Mouse (Mus musculus): ENCODE measurements at regions not wholly inside any gene's neighbourhood (a gene's known extent, or its start where the extent isn't known, plus 50 kb on each side); places are given as distances from the start of the nearest gene placed in this dataset.

- 90% methylated on average over 10 of the region's 10 CpGs for WGBS
- no peak for ATAC-seq (ENCODE audit: insufficient number of reproducible peaks, low FRiP score, low TSS enrichment, low read depth)
Observed at GRCm38 (mm10) chr9:61589727-61590299, 217.6 kb downstream of the Tle3 start.

GRCm38 (mm10) chr9:61583281-61584072 lies 211.3 kb downstream of the Tle3 start:
- Histone ChIP-seq H3K27me3 (ENCODE audit: control insufficient read depth, insufficient read depth, low read length) (no peaks in the 10 kb centered on the region), H3K36me3 (ENCODE audit: control insufficient read depth, insufficient read depth, low read length) (no peaks in the 10 kb centered on the region), H3K9me3 (ENCODE audit: control insufficient read depth, low read length) (no peaks in the 10 kb centered on the region), H3K4me1 (ENCODE audit: control insufficient read depth, insufficient read depth, low read length) (no peaks in the 10 kb centered on the region), H3K4me2 (ENCODE audit: low read depth, severe bottlenecking) (no peak overlapping the region), H3K9ac (ENCODE audit: low read length) (no peak overlapping the region), H3K4me3 (ENCODE audit: low read depth, low read length) (no peak overlapping the region), H3K27ac (replicated peaks; ENCODE audit: low read depth, low read length) (no peak overlapping the region)
- DNase-seq (ENCODE audit: low spot score) (no peak), ATAC-seq (ENCODE audit: insufficient number of reproducible peaks, low FRiP score, low TSS enrichment, low read depth) (no peak)
- whole genome bisulfite sequencing: 74% methylated on average over 21 of the region's 21 CpGs

More at GRCm38 (mm10) chr9:61589727-61590299, 217.6 kb downstream of the Tle3 start:
- H3K9me3 ChIP-seq (ENCODE audit: control insufficient read depth, low read length): no peaks in the 10 kb centered on the region
- no peak for DNase-seq (ENCODE audit: low spot score)
- no peaks in the 10 kb centered on the region for H3K27me3 ChIP-seq (ENCODE audit: control insufficient read depth, insufficient read depth, low read length)
- no peaks in the 10 kb centered on the region for H3K4me1 ChIP-seq (ENCODE audit: control insufficient read depth, insufficient read depth, low read length)
- H3K4me2 ChIP-seq (ENCODE audit: low read depth, severe bottlenecking): no peak overlapping the region
- H3K36me3 ChIP-seq (ENCODE audit: control insufficient read depth, insufficient read depth, low read length): no peaks in the 10 kb centered on the region
- no peak overlapping the region for H3K27ac ChIP-seq (replicated peaks; ENCODE audit: low read depth, low read length)
- H3K4me3 ChIP-seq (ENCODE audit: low read depth, low read length): no peak overlapping the region
- no peak overlapping the region for H3K9ac ChIP-seq (ENCODE audit: low read length)

DNA sequence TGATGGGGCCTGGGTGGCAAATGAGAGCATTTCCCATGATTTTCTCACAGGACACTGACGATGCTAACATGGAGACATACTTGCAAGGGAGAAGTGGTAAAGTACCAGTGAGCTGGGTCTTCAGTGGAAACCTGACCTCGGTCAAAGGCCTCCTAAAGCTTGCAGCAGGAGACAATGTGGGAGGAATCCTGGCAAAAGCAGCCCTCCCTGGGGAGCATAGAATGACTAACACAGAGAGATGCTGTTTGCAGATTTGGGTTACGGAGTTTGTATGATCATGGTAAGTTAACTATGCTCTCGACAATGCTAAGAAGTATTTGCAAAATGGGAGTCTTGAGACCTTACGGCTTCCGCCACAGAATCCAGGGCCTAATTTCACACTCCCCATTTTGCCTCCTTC lies 208.9 kb downstream of the Tle3 start:
- Histone ChIP-seq H3K27ac (replicated peaks; ENCODE audit: low read depth, low read length) (no peak overlapping the region), H3K4me3 (ENCODE audit: low read depth, low read length) (no peak overlapping the region), H3K27me3 (ENCODE audit: control insufficient read depth, insufficient read depth, low read length) (no peaks in the 10 kb centered on the region), H3K4me2 (ENCODE audit: low read depth, severe bottlenecking) (no peak overlapping the region), H3K9ac (ENCODE audit: low read length) (no peak overlapping the region), H3K36me3 (ENCODE audit: control insufficient read depth, insufficient read depth, low read length) (no peaks in the 10 kb centered on the region), H3K9me3 (ENCODE audit: control insufficient read depth, low read length) (no peaks in the 10 kb centered on the region), H3K4me1 (ENCODE audit: control insufficient read depth, insufficient read depth, low read length) (no peaks in the 10 kb centered on the region)
- no peak for ATAC-seq (ENCODE audit: insufficient number of reproducible peaks, low FRiP score, low TSS enrichment, low read depth)
- 91% methylated on average over 6 of the region's 6 CpGs for WGBS
- no peak for DNase-seq (ENCODE audit: low spot score)

DNA sequence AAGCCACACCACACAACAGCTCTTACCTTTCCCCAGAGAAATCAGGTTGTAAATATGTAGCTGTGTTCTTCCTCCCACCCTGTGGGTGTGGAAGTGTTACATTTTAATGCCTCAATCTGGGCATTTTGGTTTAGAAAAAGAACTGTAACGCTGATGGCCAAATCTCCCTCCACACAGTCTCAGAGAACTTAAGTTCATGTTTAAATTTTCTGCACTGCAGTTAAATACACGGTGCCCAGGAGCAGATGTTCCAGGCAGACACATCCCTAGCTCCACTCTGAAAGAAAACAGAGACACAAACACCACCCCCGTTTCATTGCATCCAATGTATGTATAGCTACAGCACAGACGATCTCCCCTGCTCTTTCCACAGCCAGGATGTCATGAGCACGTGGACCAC lies 206.1 kb downstream of the Tle3 start:
- DNase-seq (ENCODE audit: low spot score): no peak
- Histone ChIP-seq H3K4me2 (ENCODE audit: low read depth, severe bottlenecking) (no peak overlapping the region), H3K4me3 (ENCODE audit: low read depth, low read length) (no peak overlapping the region), H3K36me3 (ENCODE audit: control insufficient read depth, insufficient read depth, low read length) (no peaks in the 10 kb centered on the region), H3K27ac (replicated peaks; ENCODE audit: low read depth, low read length) (no peak overlapping the region), H3K4me1 (ENCODE audit: control insufficient read depth, insufficient read depth, low read length) (no peaks in the 10 kb centered on the region), H3K9me3 (ENCODE audit: control insufficient read depth, low read length) (no peaks in the 10 kb centered on the region), H3K9ac (ENCODE audit: low read length) (no peak overlapping the region), H3K27me3 (ENCODE audit: control insufficient read depth, insufficient read depth, low read length) (no peaks in the 10 kb centered on the region)
- ATAC-seq (ENCODE audit: insufficient number of reproducible peaks, low FRiP score, low TSS enrichment, low read depth): no peak
- 62% methylated on average over 5 of the region's 5 CpGs for WGBS

DNA sequence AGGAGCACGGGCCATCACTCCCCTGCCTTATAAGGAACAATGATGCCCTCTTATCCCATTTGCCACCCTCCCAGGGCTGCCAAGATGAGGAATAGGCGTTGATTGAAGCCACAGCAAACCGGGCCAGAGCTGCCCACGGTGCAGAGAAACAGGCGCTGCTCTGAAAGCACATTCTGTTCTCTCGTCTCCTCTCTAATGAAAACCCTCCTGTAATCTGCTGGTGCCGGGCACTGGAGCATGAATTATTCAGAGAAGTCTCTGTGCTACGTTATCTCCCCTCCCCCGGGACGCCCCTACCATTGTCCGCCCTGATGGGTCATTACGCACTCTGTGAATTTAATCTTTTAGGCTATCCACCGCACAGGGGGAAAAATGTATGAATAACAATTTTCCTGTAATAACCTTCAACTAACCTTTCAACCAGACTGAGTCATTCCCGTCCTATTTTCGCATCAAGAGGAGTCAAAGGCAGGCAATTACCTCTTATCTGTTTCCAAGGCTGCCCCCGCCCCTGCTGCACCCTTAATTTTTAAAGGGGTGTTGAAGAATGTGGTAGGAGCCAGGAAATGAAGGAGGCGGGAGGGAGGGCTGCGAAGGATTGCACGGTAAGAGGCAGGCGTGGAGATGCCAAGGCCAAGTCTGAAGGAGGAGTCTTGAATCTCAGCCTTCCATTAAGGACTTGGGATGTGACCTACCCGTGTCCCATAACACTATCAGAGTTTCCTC lies 201.6 kb downstream of the Tle3 start:
- H3K36me3 ChIP-seq (ENCODE audit: control insufficient read depth, insufficient read depth, low read length): no peaks in the 10 kb centered on the region
- no peak for ATAC-seq (ENCODE audit: insufficient number of reproducible peaks, low FRiP score, low TSS enrichment, low read depth)
- H3K9me3 ChIP-seq (ENCODE audit: control insufficient read depth, low read length): no peaks in the 10 kb centered on the region
- H3K4me2 ChIP-seq (ENCODE audit: low read depth, severe bottlenecking): no peak overlapping the region
- no peaks in the 10 kb centered on the region for H3K27me3 ChIP-seq (ENCODE audit: control insufficient read depth, insufficient read depth, low read length)
- H3K4me1 ChIP-seq (ENCODE audit: control insufficient read depth, insufficient read depth, low read length): no peaks in the 10 kb centered on the region
- 58% methylated on average over 21 of the region's 21 CpGs for WGBS
- no peak overlapping the region for H3K4me3 ChIP-seq (ENCODE audit: low read depth, low read length)
- no peak for DNase-seq (ENCODE audit: low spot score)
- no peak overlapping the region for H3K9ac ChIP-seq (ENCODE audit: low read length)
- no peak overlapping the region for H3K27ac ChIP-seq (replicated peaks; ENCODE audit: low read depth, low read length)

GRCm38 (mm10) chr9:61563017-61563416 lies 190.9 kb downstream of the Tle3 start:
- no peak overlapping the region for H3K9ac ChIP-seq (ENCODE audit: low read length)
- H3K9me3 ChIP-seq (ENCODE audit: control insufficient read depth, low read length): no peaks in the 10 kb centered on the region
- DNase-seq (ENCODE audit: low spot score) (no peak), ATAC-seq (ENCODE audit: insufficient number of reproducible peaks, low FRiP score, low TSS enrichment, low read depth) (no peak)
- no peaks in the 10 kb centered on the region for H3K27me3 ChIP-seq (ENCODE audit: control insufficient read depth, insufficient read depth, low read length)
- no peak overlapping the region for H3K4me3 ChIP-seq (ENCODE audit: low read depth, low read length)
- 64% methylated on average over 8 of the region's 8 CpGs for WGBS
- no peaks in the 10 kb centered on the region for H3K4me1 ChIP-seq (ENCODE audit: control insufficient read depth, insufficient read depth, low read length)
- H3K27ac ChIP-seq (replicated peaks; ENCODE audit: low read depth, low read length): no peak overlapping the region
- no peaks in the 10 kb centered on the region for H3K36me3 ChIP-seq (ENCODE audit: control insufficient read depth, insufficient read depth, low read length)
- no peak overlapping the region for H3K4me2 ChIP-seq (ENCODE audit: low read depth, severe bottlenecking)

- WGBS: 34% methylated on average over 8 of the region's 8 CpGs
- DNase-seq (ENCODE audit: low spot score) (no peak), ATAC-seq (ENCODE audit: insufficient number of reproducible peaks, low FRiP score, low TSS enrichment, low read depth) (no peak)
- Histone ChIP-seq H3K4me1 (ENCODE audit: control insufficient read depth, insufficient read depth, low read length) (no peaks in the 10 kb centered on the region), H3K9ac (ENCODE audit: low read length) (no peak overlapping the region), H3K27me3 (ENCODE audit: control insufficient read depth, insufficient read depth, low read length) (no peaks in the 10 kb centered on the region), H3K4me2 (ENCODE audit: low read depth, severe bottlenecking) (no peak overlapping the region), H3K9me3 (ENCODE audit: control insufficient read depth, low read length) (no peaks in the 10 kb centered on the region), H3K36me3 (ENCODE audit: control insufficient read depth, insufficient read depth, low read length) (no peaks in the 10 kb centered on the region), H3K27ac (replicated peaks; ENCODE audit: low read depth, low read length) (no peak overlapping the region), H3K4me3 (ENCODE audit: low read depth, low read length) (no peak overlapping the region)
Observed at GRCm38 (mm10) chr9:61561551-61561950, 189.4 kb downstream of the Tle3 start.

DNA sequence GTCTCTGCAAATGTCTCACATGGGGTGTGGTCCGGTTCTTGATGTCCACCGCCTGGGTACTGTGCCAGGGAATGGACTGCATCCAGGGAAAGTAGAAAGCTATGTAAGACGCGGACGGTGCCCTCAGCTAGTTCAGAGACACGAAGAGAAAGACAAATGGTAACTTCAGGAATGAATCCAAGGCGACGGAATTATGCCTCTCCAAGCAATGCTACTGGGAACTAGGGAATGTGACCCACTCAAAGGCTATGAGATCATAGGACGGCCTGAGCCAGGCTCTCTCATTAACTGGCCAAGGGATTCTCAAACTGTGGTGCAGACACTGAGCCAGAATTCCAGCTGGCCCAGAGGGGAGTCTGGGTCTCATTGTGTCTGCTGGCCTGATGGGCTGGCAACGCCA lies 186.5 kb downstream of the Tle3 start:
- no peaks in the 10 kb centered on the region for H3K9me3 ChIP-seq (ENCODE audit: control insufficient read depth, low read length)
- WGBS: 79% methylated on average over 10 of the region's 10 CpGs
- H3K4me2 ChIP-seq (ENCODE audit: low read depth, severe bottlenecking): no peak overlapping the region
- no peaks in the 10 kb centered on the region for H3K36me3 ChIP-seq (ENCODE audit: control insufficient read depth, insufficient read depth, low read length)
- H3K4me1 ChIP-seq (ENCODE audit: control insufficient read depth, insufficient read depth, low read length): no peaks in the 10 kb centered on the region
- H3K27me3 ChIP-seq (ENCODE audit: control insufficient read depth, insufficient read depth, low read length): no peaks in the 10 kb centered on the region
- DNase-seq (ENCODE audit: low spot score): no peak
- H3K9ac ChIP-seq (ENCODE audit: low read length): no peak overlapping the region
- no peak for ATAC-seq (ENCODE audit: insufficient number of reproducible peaks, low FRiP score, low TSS enrichment, low read depth)
- H3K4me3 ChIP-seq (ENCODE audit: low read depth, low read length): no peak overlapping the region
- H3K27ac ChIP-seq (replicated peaks; ENCODE audit: low read depth, low read length): no peak overlapping the region
